Mouse (Mus musculus) neutrophil, adult 5-6 weeks (primary cell): ENCODE results near the gene Sppl2b. TPM values are rescaled to one million over a fixed set of nuclear protein-coding genes. Genes with fewer than 3 reads are reported as not detected.
A peak's percentile ranks its signal among the peaks of the same experiment; 100 is the strongest.

Experiments
- ATAC-seq: fragments of 151-379, 151-347 bp; 2 replicates; pipeline ENCODE4 v1.8.0; 2017; ENCODE audit warnings: mild to moderate bottlenecking, moderate TSS enrichment; ENCODE audit not compliant: insufficient number of reproducible peaks, poor library complexity, low FRiP score, severe bottlenecking; ENCODE audit errors: extremely low read depth
- total RNA-seq: library from RNA; stranded (forward); fragments of 200-1000 nt; gene quantifications from 2 replicates; pipeline ENCODE4 v1.2.3, GENCODE M21; 2017

Gene Sppl2b
- total RNA-seq, 1 experiment from 2014 or later = 20.7 TPM

GRCm38 (mm10) chr10:80881301-80881700 lies 26.2 kb downstream of the Sppl2b start:
- peak; percentile 49; the same call in 1 of the 2 replicates for ATAC-seq

- ATAC-seq = no peak
Measured at GRCm38 (mm10) chr10:80887181-80887580, 32.1 kb downstream of the Sppl2b start.

GRCm38 (mm10) chr10:80895100-80895499 lies 40.0 kb downstream of the Sppl2b start:
- ATAC-seq = no peak

GRCm38 (mm10) chr10:80895697-80896096 lies 40.6 kb downstream of the Sppl2b start:
- no peak for ATAC-seq

GRCm38 (mm10) chr10:80896581-80897485 lies 41.8 kb downstream of the Sppl2b start:
- no peak for ATAC-seq

GRCm38 (mm10) chr10:80897861-80898510 lies 42.9 kb downstream of the Sppl2b start:
- ATAC-seq = no peak

- no peak for ATAC-seq
Measured at GRCm38 (mm10) chr10:80899074-80899473, 44.0 kb downstream of the Sppl2b start.

GRCm38 (mm10) chr10:80899591-80900317 lies 44.7 kb downstream of the Sppl2b start:
- no peak for ATAC-seq

- ATAC-seq = peak; percentile 91
Measured at GRCm38 (mm10) chr10:80900318-80901247, 45.5 kb downstream of the Sppl2b start, which contains the start of gene Timm13. Gene Timm13 (minus strand): TSS chr10:80900969.

- no peak for ATAC-seq
Measured at GRCm38 (mm10) chr10:80901409-80902272, 46.6 kb downstream of the Sppl2b start.

- no peak for ATAC-seq
Measured at GRCm38 (mm10) chr10:80902273-80902940, 47.3 kb downstream of the Sppl2b start.

GRCm38 (mm10) chr10:80903282-80903681 lies 48.2 kb downstream of the Sppl2b start:
- ATAC-seq = no peak

- ATAC-seq = no peak
Measured at GRCm38 (mm10) chr10:80904004-80904693, 49.1 kb downstream of the Sppl2b start.

GRCm38 (mm10) chr10:80904709-80905108 lies 49.6 kb downstream of the Sppl2b start:
- ATAC-seq = no peak

- no peak for ATAC-seq
Measured at GRCm38 (mm10) chr10:80909375-80910162, 54.5 kb downstream of the Sppl2b start.

GRCm38 (mm10) chr10:80911354-80911753 lies 56.3 kb downstream of the Sppl2b start:
- ATAC-seq = no peak
